Mouse (Mus musculus) liver, embryonic 11.5 days (tissue): ENCODE results near the gene Gm11060. TPM values are rescaled to one million over a fixed set of nuclear protein-coding genes. Genes with fewer than 3 reads are reported as not detected.
A peak's percentile ranks its signal among the peaks of the same experiment; 100 is the strongest.

Experiments
- ATAC-seq: fragments of 200-750 bp; cut with Nextera tagmentation; replicated peaks from 2 replicates; pipeline ENCODE4 v1.8.0; 2017; ENCODE audit warnings: moderate number of reproducible peaks, mild to moderate bottlenecking, moderate TSS enrichment, moderate library complexity; ENCODE audit not compliant: low FRiP score
- DNase-seq: peaks from one replicate; pipeline ENCODE4 v3.0.0-alpha.2; 2017; ENCODE audit warnings: low spot score
- H3K27ac ChIP-seq: fragments of 300-500 bp; sonication (generic); 2 replicates; pipeline ENCODE4 v1.5.1; 2014; ENCODE audit warnings: mild to moderate bottlenecking, low read depth, low read length, control low read depth
- H3K27me3 ChIP-seq: fragments of 300-500 bp; sonication (generic); replicated peaks from 2 replicates; pipeline ENCODE4 v1.6.1; 2014; ENCODE audit warnings: low read length, mixed read lengths; ENCODE audit not compliant: control insufficient read depth, insufficient read depth
- H3K36me3 ChIP-seq: fragments of 300-500 bp; sonication (generic); 2 replicates; pipeline ENCODE4 v1.6.1; 2014; ENCODE audit warnings: mild to moderate bottlenecking, low read length, moderate library complexity, mixed read lengths; ENCODE audit not compliant: control insufficient read depth, insufficient read depth
- H3K4me1 ChIP-seq: fragments of 300-500 bp; sonication (generic); replicated peaks from 2 replicates; pipeline ENCODE4 v1.6.1; 2014; ENCODE audit warnings: low read length, mixed read lengths; ENCODE audit not compliant: control insufficient read depth, insufficient read depth
- H3K4me2 ChIP-seq: fragments of 300-500 bp; sonication (generic); 2 replicates; pipeline ENCODE4 v1.6.1; 2014; ENCODE audit warnings: mild to moderate bottlenecking, control low read depth, moderate library complexity
- H3K4me3 ChIP-seq: fragments of 300-500 bp; sonication (generic); 2 replicates; pipeline ENCODE4 v1.5.1; 2014; ENCODE audit warnings: low read depth, low read length, control low read depth
- H3K9ac ChIP-seq: fragments of 300-500 bp; sonication (generic); 2 replicates; pipeline ENCODE4 v1.6.1; 2014; ENCODE audit warnings: low read depth, low read length, control low read depth
- H3K9me3 ChIP-seq: fragments of 300-500 bp; sonication (generic); 2 replicates; pipeline ENCODE4 v1.6.1; 2016; ENCODE audit warnings: low read length, inconsistent platforms, mixed read lengths; ENCODE audit not compliant: control insufficient read depth
- WGBS: fragments of 180-500 bp; shearing (Covaris S2); extraction: QIAGEN DNeasy Blood & Tissue Kit; methylation state at CpG from one replicate; pipeline ENCODE4 v1.1.7; 2014; 5-methylcytosine and 5-hydroxymethylcytosine counted together
- polyA plus RNA-seq: library from polyadenylated mRNA; unstranded; fragments of >200 nt; fragmentation: Nextera tagmentation; extraction: Ambion mirVana; gene quantifications from 2 replicates; pipeline ENCODE4 v1.2.1, GENCODE M21; 2014

Gene Gm11060
- polyA plus RNA-seq, 1 experiment from 2014 or later = not detected

DNA sequence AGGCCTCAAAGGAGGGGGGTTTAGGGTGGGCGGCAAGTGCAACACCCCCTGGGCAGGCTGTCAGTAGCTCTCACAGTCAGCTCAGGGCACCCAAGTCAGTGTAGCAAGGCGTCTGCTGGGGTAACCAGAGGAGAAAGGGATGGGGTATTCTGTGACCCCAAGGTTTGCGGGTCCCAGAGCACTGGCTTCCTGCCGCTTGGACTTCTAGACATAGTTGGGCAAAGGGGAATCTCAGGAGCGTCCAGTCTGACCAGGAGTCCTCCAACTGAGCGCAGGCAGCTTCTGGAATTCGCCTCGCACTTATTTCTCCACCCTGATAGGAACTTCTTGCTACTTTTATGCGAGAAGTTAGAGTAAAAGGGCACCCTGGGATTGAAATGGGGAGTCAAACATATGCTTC lies 32.1 kb downstream of the Gm11060 start:
- Histone ChIP-seq H3K4me1 (peaks cover 4% of the 10 kb centered on the region), H3K4me2 (peak overlapping the region; percentile 29), H3K9me3 (no peaks in the 10 kb centered on the region), H3K9ac (no peak overlapping the region), H3K27ac (no peak overlapping the region), H3K4me3 (no peak overlapping the region), H3K36me3 (no peaks in the 10 kb centered on the region), H3K27me3 (peaks cover 95% of the 10 kb centered on the region)
- DNase-seq (no peak), ATAC-seq (no peak)
- WGBS = 6% methylated on average over 9 of the region's 9 CpGs

DNA sequence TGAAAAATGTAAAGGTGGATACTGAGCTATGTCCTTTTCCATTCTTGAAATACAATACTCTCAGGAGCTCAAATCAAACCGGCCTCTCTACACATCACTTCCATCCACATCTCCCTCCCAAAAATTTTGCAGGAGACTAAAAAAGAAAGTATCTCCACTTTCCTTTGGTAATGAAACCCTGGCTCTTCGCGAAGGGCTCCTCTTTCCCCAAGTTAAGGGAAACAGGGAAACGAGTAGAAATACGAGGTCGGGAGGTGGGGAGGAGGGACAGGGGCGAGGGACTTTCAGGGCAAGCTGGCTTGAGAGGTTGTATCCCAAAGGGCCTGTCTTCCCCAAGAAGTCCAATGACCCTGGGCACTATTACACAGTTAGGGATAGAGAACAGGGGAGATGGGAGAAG lies 32.6 kb downstream of the Gm11060 start:
- no peak overlapping the region for H3K4me3 ChIP-seq
- H3K4me2 ChIP-seq = peak overlapping the region; percentile 25; the same call in 1 of the 2 replicates
- H3K9me3 ChIP-seq = no peaks in the 10 kb centered on the region
- no peaks in the 10 kb centered on the region for H3K36me3 ChIP-seq
- no peak overlapping the region for H3K9ac ChIP-seq
- H3K27me3 ChIP-seq = peaks cover 97% of the 10 kb centered on the region
- H3K27ac ChIP-seq = no peak overlapping the region
- peaks cover 4% of the 10 kb centered on the region for H3K4me1 ChIP-seq
- DNase-seq (no peak), ATAC-seq (no peak)
- 1% methylated on average over 7 of the region's 7 CpGs for WGBS

DNA sequence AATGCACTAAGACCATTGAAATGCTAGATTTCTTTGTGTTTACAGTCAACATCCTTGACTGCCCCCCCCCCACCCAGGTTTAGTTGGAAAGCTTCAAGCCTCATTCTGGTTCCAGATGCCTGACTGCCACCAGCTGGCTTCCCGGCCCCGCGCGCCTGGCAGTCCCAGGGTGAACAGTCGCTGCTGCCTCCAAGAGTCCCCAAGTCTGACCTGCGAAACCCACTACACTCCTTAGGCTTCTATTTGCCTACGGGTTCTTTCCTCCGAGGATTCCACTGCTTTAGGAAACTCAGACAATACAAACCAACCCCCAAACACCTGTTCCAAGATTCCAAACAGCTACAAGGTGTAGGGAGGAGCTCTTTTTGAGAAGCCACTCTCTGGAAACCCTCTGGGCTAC lies 33.4 kb downstream of the Gm11060 start:
- Histone ChIP-seq H3K4me2 (peak overlapping the region; percentile 57), H3K4me3 (peak overlapping the region; percentile 50; the same call in 1 of the 2 replicates), H3K9ac (no peak overlapping the region), H3K36me3 (no peaks in the 10 kb centered on the region), H3K4me1 (peaks cover 4% of the 10 kb centered on the region), H3K27me3 (peaks cover 99% of the 10 kb centered on the region), H3K27ac (no peak overlapping the region), H3K9me3 (no peaks in the 10 kb centered on the region)
- no peak for DNase-seq
- no peak for ATAC-seq
- 3% methylated on average over 8 of the region's 8 CpGs for WGBS

DNA sequence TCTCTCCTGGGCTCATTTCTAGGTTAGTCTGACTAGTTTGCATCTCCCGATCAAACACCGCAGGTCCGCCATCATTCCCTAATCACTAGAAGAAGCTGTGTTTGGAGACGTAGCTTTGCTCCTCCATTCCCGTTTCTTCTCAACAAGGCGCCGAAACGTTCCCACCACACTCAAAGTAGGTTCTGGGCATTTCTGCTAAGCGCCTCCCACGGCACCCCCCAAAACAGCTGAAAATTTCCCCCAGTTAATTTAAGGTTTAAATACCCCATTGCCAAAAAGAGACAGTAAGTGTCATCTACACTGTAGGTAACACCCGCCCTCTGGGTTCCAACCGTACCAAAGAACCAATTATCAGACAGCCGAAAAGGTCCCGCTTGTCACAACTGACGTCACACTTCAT lies 33.8 kb downstream of the Gm11060 start:
- Histone ChIP-seq H3K9me3 (no peaks in the 10 kb centered on the region), H3K4me2 (peak overlapping the region; percentile 57), H3K9ac (no peak overlapping the region), H3K4me3 (peak overlapping the region; percentile 50), H3K4me1 (peaks cover 4% of the 10 kb centered on the region), H3K27me3 (peaks cover 99% of the 10 kb centered on the region), H3K27ac (no peak overlapping the region), H3K36me3 (no peaks in the 10 kb centered on the region)
- 6% methylated on average over 15 of the region's 15 CpGs for WGBS
- DNase-seq (no peak), ATAC-seq (no peak)

DNA sequence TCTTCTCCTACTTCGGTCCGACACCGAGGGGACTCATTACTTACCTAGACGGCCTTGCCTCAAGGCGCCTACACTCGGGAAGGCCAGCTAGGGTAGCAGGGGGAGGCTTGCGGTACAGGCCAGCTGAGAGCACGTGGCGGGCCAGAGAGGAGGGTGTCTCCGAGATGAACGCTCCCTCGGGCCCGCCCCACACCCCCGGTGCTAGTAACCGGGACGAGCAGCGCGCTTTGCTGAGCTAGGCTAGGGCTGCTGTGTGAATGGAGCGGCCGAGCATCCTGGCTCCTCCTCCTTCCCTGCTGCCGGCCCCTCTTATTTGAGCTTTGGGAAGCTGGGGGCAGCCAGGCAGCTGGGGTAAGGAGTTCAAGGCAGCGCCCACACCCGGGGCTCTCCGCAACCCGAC lies 34.5 kb downstream of the Gm11060 start, which contains the start of gene Wt1:
Gene Wt1 (plus strand): TSS at position 251 of the 400 bp plus-strand sequence.
- Histone ChIP-seq H3K9me3 (no peaks in the 10 kb centered on the region), H3K9ac (peak within 1 kb of the TSS; percentile 53), H3K36me3 (no peaks in the 10 kb centered on the region), H3K4me1 (peaks cover 4% of the 10 kb centered on the region), H3K4me2 (peak within 1 kb of the TSS; percentile 57), H3K4me3 (peak within 1 kb of the TSS; percentile 50), H3K27me3 (peaks cover 99% of the 10 kb centered on the region), H3K27ac (peak within 1 kb of the TSS; percentile 77)
- ATAC-seq (peak; percentile 46), DNase-seq (no peak)
- WGBS = 2% methylated on average over 25 of the region's 25 CpGs

DNA sequence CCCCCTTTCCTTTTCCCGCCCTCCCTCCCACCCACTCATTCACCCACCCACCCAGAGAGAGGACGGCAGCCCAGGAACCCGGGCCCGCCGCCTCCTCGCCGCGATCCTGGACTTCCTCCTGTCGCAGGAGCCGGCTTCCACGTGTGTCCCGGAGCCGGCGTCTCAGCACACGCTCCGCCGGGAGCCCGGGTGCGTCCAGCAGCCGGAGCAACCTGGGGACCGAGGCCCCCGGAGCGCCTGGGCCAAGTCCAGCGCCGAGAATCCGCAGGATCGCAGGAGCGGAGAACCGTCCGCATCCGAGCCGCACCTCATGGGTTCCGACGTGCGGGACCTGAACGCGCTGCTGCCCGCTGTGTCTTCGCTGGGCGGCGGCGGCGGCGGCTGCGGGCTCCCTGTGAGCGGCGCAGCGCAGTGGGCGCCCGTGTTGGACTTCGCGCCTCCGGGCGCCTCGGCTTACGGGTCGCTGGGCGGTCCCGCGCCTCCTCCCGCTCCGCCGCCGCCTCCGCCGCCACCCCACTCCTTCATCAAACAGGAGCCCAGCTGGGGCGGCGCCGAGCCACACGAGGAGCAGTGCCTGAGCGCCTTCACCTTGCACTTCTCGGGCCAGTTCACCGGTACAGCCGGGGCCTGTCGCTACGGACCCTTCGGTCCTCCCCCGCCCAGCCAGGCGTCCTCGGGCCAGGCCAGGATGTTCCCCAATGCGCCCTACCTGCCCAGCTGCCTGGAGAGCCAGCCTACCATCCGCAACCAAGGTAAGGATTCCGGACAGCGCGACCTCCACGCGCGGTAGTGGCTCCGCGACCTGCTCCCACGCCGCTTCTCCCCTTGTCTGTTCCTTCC lies 35.1 kb downstream of the Gm11060 start:
- ATAC-seq (no peak), DNase-seq (peak; percentile 65)
- Histone ChIP-seq H3K27me3 (peaks cover 99% of the 10 kb centered on the region), H3K4me3 (peak overlapping the region; percentile 50), H3K27ac (peak overlapping the region; percentile 77), H3K4me1 (peaks cover 4% of the 10 kb centered on the region), H3K4me2 (peak overlapping the region; percentile 57), H3K36me3 (no peaks in the 10 kb centered on the region), H3K9me3 (no peaks in the 10 kb centered on the region), H3K9ac (peak overlapping the region; percentile 53)
- WGBS = 1% methylated on average over 70 of the region's 92 CpGs

DNA sequence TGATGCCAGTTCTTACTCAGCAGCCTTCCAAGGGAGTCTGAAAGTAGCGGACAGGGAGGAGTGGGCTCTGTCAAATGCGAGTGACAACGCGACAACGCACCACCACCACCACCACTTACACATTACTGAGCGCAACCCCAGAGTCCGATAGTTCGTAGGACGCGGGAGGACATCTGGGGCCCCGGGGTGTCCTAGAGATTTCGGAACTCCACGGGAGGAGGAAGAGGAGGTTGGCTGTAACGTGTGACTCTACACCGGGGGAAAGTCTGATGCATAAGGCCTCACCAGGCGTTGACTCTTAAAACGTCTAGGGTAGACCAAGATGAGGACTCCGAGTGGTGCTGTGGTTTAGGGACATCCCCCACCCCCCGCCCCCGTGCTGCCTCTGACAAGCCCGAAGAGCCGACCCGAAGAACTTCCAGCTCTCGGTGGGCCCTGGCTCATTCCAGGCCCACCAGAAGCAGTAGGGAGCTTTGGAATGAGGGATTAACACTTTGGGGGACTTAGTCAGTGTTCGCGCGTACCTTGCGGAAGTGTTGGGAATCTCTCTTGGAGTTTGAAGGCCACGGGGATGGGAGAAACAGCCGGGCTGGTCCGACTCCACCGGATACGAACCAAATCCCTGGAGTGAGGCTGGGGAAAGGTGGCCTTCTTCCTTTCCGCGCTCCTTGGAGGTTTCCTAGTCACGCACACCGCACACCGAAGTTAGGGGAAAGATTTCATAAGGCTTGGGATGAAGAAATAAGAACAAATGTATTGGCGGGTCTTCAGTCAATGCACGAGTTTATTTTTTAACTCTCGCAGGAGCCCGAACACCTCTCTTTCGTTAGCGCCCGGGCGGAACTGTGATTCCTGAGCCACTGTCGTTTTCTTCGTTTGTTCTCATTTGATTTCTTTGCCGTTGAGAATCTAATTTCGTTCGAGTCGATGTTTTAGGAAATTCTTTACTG lies 36.0 kb downstream of the Gm11060 start:
- H3K27ac ChIP-seq = peak overlapping the region; percentile 77; the same call in 1 of the 2 replicates
- DNase-seq (peak; percentile 54), ATAC-seq (no peak)
- WGBS = 2% methylated on average over 52 of the region's 52 CpGs
- H3K27me3 ChIP-seq = peaks cover 100% of the 10 kb centered on the region
- H3K9me3 ChIP-seq = no peaks in the 10 kb centered on the region
- H3K9ac ChIP-seq = peak overlapping the region; percentile 53
- H3K4me3 ChIP-seq = peak overlapping the region; percentile 50
- H3K4me1 ChIP-seq = peaks cover 4% of the 10 kb centered on the region
- peak overlapping the region; percentile 57 for H3K4me2 ChIP-seq
- H3K36me3 ChIP-seq = no peaks in the 10 kb centered on the region

DNA sequence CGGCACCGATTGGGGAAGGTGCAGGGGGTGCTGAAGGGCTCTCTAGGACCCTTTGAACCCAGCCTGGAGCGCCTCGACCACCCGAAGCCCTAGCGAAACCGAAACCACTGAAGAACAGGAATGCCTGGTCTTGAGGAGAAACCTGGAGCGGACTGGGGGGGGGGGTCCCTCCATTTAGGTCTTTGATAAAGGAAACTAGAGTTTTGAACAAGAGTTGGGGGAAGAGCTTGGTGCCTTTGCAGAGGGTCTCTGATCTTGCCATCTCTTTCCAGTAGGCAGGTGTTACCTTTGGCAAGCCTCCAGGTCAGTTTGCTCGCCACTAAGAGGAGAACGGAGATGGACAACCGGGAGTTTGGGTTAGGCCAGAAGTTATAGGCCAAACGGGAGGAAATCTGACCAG lies 36.7 kb downstream of the Gm11060 start:
- Histone ChIP-seq H3K9me3 (no peaks in the 10 kb centered on the region), H3K27ac (no peak overlapping the region), H3K9ac (peak overlapping the region; percentile 30; the same call in 1 of the 2 replicates), H3K27me3 (peaks cover 100% of the 10 kb centered on the region), H3K4me3 (peak overlapping the region; percentile 50), H3K36me3 (no peaks in the 10 kb centered on the region), H3K4me1 (peaks cover 7% of the 10 kb centered on the region), H3K4me2 (peak overlapping the region; percentile 57)
- DNase-seq (no peak), ATAC-seq (no peak)
- 5% methylated on average over 12 of the region's 12 CpGs for WGBS
